ENCODE assay signal across 25 mouse cellular contexts in genomic region chr12:51985826-51986225, GRCm38 (mm10). TPM values are rescaled to one million over a fixed set of nuclear protein-coding genes. Genes with fewer than 3 reads are reported as not detected.
DNase-seq lines count a peak whose midpoint lies in the region; ATAC-seq lines count a peak whose summit lies in the region.
"Had no signal": no experiment of that assay in that cellular context is flagged by ENCODE, and none has a peak within 500 bp of the region (broad histone marks: within the 10 kb centered on the region; RNA-seq: fewer than 3 reads in every experiment).

No protein-coding gene starts in this region.

- WGBS in midbrain, embryonic 14.5 days = 76% methylated on average over 4 of the region's 4 CpGs

- no peak overlapping the region for H3K9ac ChIP-seq in midbrain, embryonic 14.5 days (replicated peaks; ENCODE audit: low read length)
- H3K9ac ChIP-seq: forebrain, postnatal 0 days; heart, embryonic 15.5 days; hindbrain, embryonic 13.5 days; limb, embryonic 15.5 days; liver, postnatal 0 days had no signal

- H3K4me3 ChIP-seq in brown adipose tissue, adult 24 weeks (ENCODE audit: insufficient read depth, low read depth, low read length) = no peak overlapping the region
- no peak overlapping the region for H3K4me3 ChIP-seq in midbrain, embryonic 14.5 days (replicated peaks; ENCODE audit: low read depth, low read length)
- H3K4me3 ChIP-seq: forebrain, embryonic 10.5 days; heart, embryonic 15.5 days; hindbrain, embryonic 13.5 days; limb, embryonic 15.5 days had no signal

- intact Hi-C loops in heart, postnatal 36 days (cut with DNase I) = no loop called here

- no peaks in the 10 kb centered on the region for H3K36me3 ChIP-seq in midbrain, embryonic 14.5 days (ENCODE audit: control insufficient read depth, insufficient read depth, low read length)
- H3K36me3 ChIP-seq: heart, embryonic 15.5 days; hindbrain, embryonic 13.5 days; limb, embryonic 15.5 days had no signal

- 0 out of 2 replicates have a peak overlapping the region, but pooled peaks have one; percentile 17 for H3K27ac ChIP-seq in brown adipose tissue, adult 24 weeks (replicated peaks; ENCODE audit: low read depth, low read length)
- no peak overlapping the region for H3K27ac ChIP-seq in midbrain, embryonic 14.5 days (replicated peaks; ENCODE audit: low read depth, low read length)
- H3K27ac ChIP-seq: forebrain, embryonic 10.5 days; heart, embryonic 15.5 days; hindbrain, embryonic 13.5 days; limb, embryonic 15.5 days had no signal

- H3K4me2 ChIP-seq in midbrain, embryonic 14.5 days (ENCODE audit: low read length) = no peak overlapping the region
- H3K4me2 ChIP-seq: heart, embryonic 15.5 days; hindbrain, embryonic 13.5 days; limb, embryonic 15.5 days had no signal

- H3K4me1 ChIP-seq in brown adipose tissue, adult 24 weeks (ENCODE audit: control insufficient read depth, insufficient read depth, insufficient read length, low read length) = peaks cover 4% of the 10 kb centered on the region; the same call in 1 of the 2 replicates
- H3K4me1 ChIP-seq in midbrain, embryonic 14.5 days (ENCODE audit: control insufficient read depth, insufficient read depth, low read length) = no peaks in the 10 kb centered on the region
- H3K4me1 ChIP-seq: forebrain, embryonic 10.5 days; hindbrain, embryonic 13.5 days; limb, embryonic 15.5 days had no signal

- peak; percentile 37 to 53 for DNase-seq in heart, adult 18-20 months
- DNase-seq in heart, postnatal 36 days = no peak
- DNase-seq in cerebellum, postnatal 10 days = peak; percentile 29 to 40
- DNase-seq in gastrocnemius, postnatal 25 days = peak; percentile 70
- no peak for DNase-seq in midbrain, embryonic 14.5 days
- DNase-seq in B cell, adult 2 months = no peak
- DNase-seq: adrenal gland, adult 2 months; forebrain, postnatal 0 days; kidney, adult 8-10 months; kidney, postnatal 25 days; liver, postnatal 0 days; lung, postnatal 36 days; right cerebral cortex, postnatal 4 days; thymus, postnatal 14 days had no signal

- ATAC-seq in midbrain, embryonic 14.5 days (ENCODE audit: low FRiP score, low TSS enrichment) = no peak
- ATAC-seq: liver, postnatal 0 days had no signal

- no peaks in the 10 kb centered on the region for H3K27me3 ChIP-seq in midbrain, embryonic 14.5 days (ENCODE audit: control insufficient read depth, insufficient read depth, low read length)
- H3K27me3 ChIP-seq: heart, embryonic 15.5 days; hindbrain, embryonic 13.5 days; limb, embryonic 15.5 days had no signal

- no peaks in the 10 kb centered on the region for H3K9me3 ChIP-seq in midbrain, embryonic 14.5 days (ENCODE audit: control insufficient read depth, low read length)
- H3K9me3 ChIP-seq: forebrain, embryonic 10.5 days; heart, embryonic 15.5 days; hindbrain, embryonic 13.5 days; limb, embryonic 15.5 days had no signal

RNA-seq across cellular contexts. Expression of gene Heatr5a, which starts 14.7 kb away (rescaled TPM):
- total RNA-seq in heart, adult 18-20 months (2021) = 10 to 100 TPM; 20.7 to 21.0 TPM
- 10 to 100 TPM; 18.8 to 20.9 TPM for total RNA-seq in heart, postnatal 36 days (2021)
- 6.0 and 7.1 TPM in 2 replicates for polyA plus RNA-seq in brown adipose tissue, adult 24 weeks (2012; ENCODE audit: insufficient read depth, insufficient read length, missing spikeins)
- total RNA-seq in gastrocnemius, postnatal 25 days (2021) = 10 to 100 TPM; 14.8 to 19.5 TPM
- polyA plus RNA-seq in midbrain, embryonic 14.5 days (2014; fragmentation: Nextera tagmentation; extraction: Ambion mirVana) = 6.0 and 7.6 TPM in 2 replicates

RNA-seq across cellular contexts. Expression of gene Dtd2, which starts 20.5 kb away (rescaled TPM):
- total RNA-seq in heart, adult 18-20 months (2021) = 1 to 10 TPM; 5.8 to 6.7 TPM
- total RNA-seq in heart, postnatal 36 days (2021) = 1 to 10 TPM; 5.1 to 6.1 TPM
- 16.7 and 18.2 TPM in 2 replicates for polyA plus RNA-seq in brown adipose tissue, adult 24 weeks (2012; ENCODE audit: insufficient read depth, insufficient read length, missing spikeins)
- total RNA-seq in gastrocnemius, postnatal 25 days (2021) = 1 to 10 TPM; 3.9 to 4.0 TPM
- polyA plus RNA-seq in midbrain, embryonic 14.5 days (2014; fragmentation: Nextera tagmentation; extraction: Ambion mirVana) = 21.2 and 21.4 TPM in 2 replicates

RNA-seq across cellular contexts. Expression of gene Gpr33, which starts 42.0 kb away (rescaled TPM):
- not detected for total RNA-seq in heart, adult 18-20 months (2021)
- total RNA-seq in heart, postnatal 36 days (2021) = not detected
- polyA plus RNA-seq in brown adipose tissue, adult 24 weeks (2012; ENCODE audit: insufficient read depth, insufficient read length, missing spikeins) = not detected in 2 replicates
- total RNA-seq in gastrocnemius, postnatal 25 days (2021) = not detected
- polyA plus RNA-seq in midbrain, embryonic 14.5 days (2014; fragmentation: Nextera tagmentation; extraction: Ambion mirVana) = not detected in 2 replicates
- total RNA-seq: adrenal gland, adult 2 months; forebrain, postnatal 0 days; layer of hippocampus, adult 8-10 months; left cerebral cortex, postnatal 25 days; megakaryocyte-erythroid progenitor cell, adult 5-6 weeks; monocyte, adult 5-6 weeks had no signal
- polyA plus RNA-seq: adrenal gland, adult 2 months; forebrain, embryonic 10.5 days; forebrain, postnatal 0 days; heart, embryonic 15.5 days; hindbrain, embryonic 13.5 days; intestine, embryonic 14.5 days; limb, embryonic 15.5 days; liver, postnatal 0 days; neural tube, embryonic 11.5 days had no signal

Comparison
In these comparisons a context has a peak if more than half of its experiments do, and no peak if none do; other contexts are left out.
1. DNase-seq: peak in heart, adult 18-20 months (2 of 2), cerebellum, postnatal 10 days (2 of 2) and gastrocnemius, postnatal 25 days (single experiment); none in heart, postnatal 36 days (0 of 2), midbrain, embryonic 14.5 days (single experiment) and B cell, adult 2 months (0 of 2).